ENCODE assay signal across 27 mouse cellular contexts in genomic region chr17:45101064-45101463, GRCm38 (mm10).
DNase-seq lines count a peak whose midpoint lies in the region; ATAC-seq and TF ChIP-seq lines count a peak whose summit lies in the region.
"Had no signal": no experiment of that assay in that cellular context is flagged by ENCODE, and none has a peak within 500 bp of the region (broad histone marks: within the 10 kb centered on the region; RNA-seq: fewer than 3 reads in every experiment).

No protein-coding gene starts in this region.

- no peak for TF ChIP-seq RAD21 in MEL (IDR thresholded peaks at IDR 0.05; ENCODE audit: low read depth, low read length)

- peak; percentile 31 for DNase-seq in heart, adult 11 months
- DNase-seq in heart, adult 18-20 months = no peak
- DNase-seq in MEL (ENCODE audit: low read depth, low spot score) = peak; percentile 67
- peak; percentile 18 for DNase-seq in c-Kit-positive CD71-positive TER-119-positive erythroid progenitor cells, embryonic 14.5 days (ENCODE audit: low spot score)
- DNase-seq in lung, postnatal 36 days = no peak
- DNase-seq in T-cell, adult 2 months (ENCODE audit: low spot score) = no peak
- DNase-seq in embryo, embryonic 10.5 days (ENCODE audit: low spot score) = no peak
- DNase-seq: adrenal gland, adult 8-10 months; adrenal gland, postnatal 25 days; cerebellum, adult 11 months; cerebellum, adult 2 months; cerebellum, adult 9-11 months; cerebellum, postnatal 25 days; forebrain, postnatal 0 days; gastrocnemius, adult 2 months; gastrocnemius, postnatal 14 days; heart, adult 2 months; heart, postnatal 14 days; heart, postnatal 4 days had no signal

- H3K79me2 ChIP-seq in MEL (ENCODE audit: control insufficient read depth, insufficient read depth, low read length, poor library complexity) = no peaks in the 10 kb centered on the region

- no peak overlapping the region for H3K27ac ChIP-seq in MEL (ENCODE audit: control insufficient read depth, low read depth, low read length)
- no peak overlapping the region for H3K27ac ChIP-seq in liver, embryonic 15.5 days (replicated peaks)
- H3K27ac ChIP-seq: gastrocnemius, adult 2 months; heart, adult 2 months; heart, embryonic 10.5 days; heart, embryonic 13.5 days; hindbrain, embryonic 14.5 days; hindbrain, postnatal 0 days had no signal

- H3K27me3 ChIP-seq in MEL (ENCODE audit: control insufficient read depth in 1 of 2, insufficient read depth in 2 of 2, low read length in 2 of 2) = no peaks in the 10 kb centered on the region
- no peaks in the 10 kb centered on the region for H3K27me3 ChIP-seq in liver, embryonic 15.5 days
- H3K27me3 ChIP-seq: heart, embryonic 13.5 days had no signal

- H3K36me3 ChIP-seq in MEL (ENCODE audit: control insufficient read depth in 1 of 2, insufficient read depth in 2 of 2, low read length in 2 of 2) = peaks cover 0 to 10% of the 10 kb centered on the region in 2 experiments; a peak in 2 of 4 replicates
- H3K36me3 ChIP-seq in liver, embryonic 15.5 days (replicated peaks) = no peaks in the 10 kb centered on the region
- H3K36me3 ChIP-seq: heart, embryonic 10.5 days; heart, embryonic 13.5 days had no signal

- TF ChIP-seq EP300 in MEL (IDR thresholded peaks at IDR 0.05; ENCODE audit: low read depth in 1 of 2, low read length in 2 of 2) = peak; percentile 65 to 70

- no peak for TF ChIP-seq CTCF in MEL (IDR thresholded peaks at IDR 0.05 in 2 of 3, conservative IDR thresholded peaks at IDR 0.05 in 1 of 3; ENCODE audit: control insufficient read depth in 1 of 3, insufficient read depth in 1 of 3, low read depth in 2 of 3, low read length in 3 of 3, poor library complexity in 1 of 3, severe bottlenecking in 1 of 3)

- H3K4me1 ChIP-seq in MEL (ENCODE audit: control insufficient read depth in 1 of 2, insufficient read depth in 2 of 2, low read length in 2 of 2) = peaks cover 2% of the 10 kb centered on the region in 2 experiments; a peak in 1 of 4 replicates
- no peaks in the 10 kb centered on the region for H3K4me1 ChIP-seq in liver, embryonic 15.5 days (replicated peaks)
- H3K4me1 ChIP-seq: heart, embryonic 10.5 days; heart, embryonic 13.5 days had no signal

- H3K9ac ChIP-seq in MEL (ENCODE audit: control insufficient read depth, low read depth, low read length, poor library complexity, severe bottlenecking) = no peak overlapping the region
- no peak overlapping the region for H3K9ac ChIP-seq in liver, embryonic 15.5 days
- H3K9ac ChIP-seq: forebrain, postnatal 0 days; heart, embryonic 13.5 days; hindbrain, embryonic 14.5 days had no signal

- WGBS in liver, embryonic 15.5 days (ENCODE audit: insufficient replicate concordance) = 23% methylated on average over 7 of the region's 7 CpGs

- TF ChIP-seq POLR2A in MEL (IDR thresholded peaks at IDR 0.05; ENCODE audit: control insufficient read depth in 1 of 2, insufficient read depth in 1 of 2, low read depth in 1 of 2, low read length in 2 of 2, poor library complexity in 1 of 2) = no peak

- no peaks in the 10 kb centered on the region for H3K9me3 ChIP-seq in MEL (replicated peaks; ENCODE audit: insufficient read depth, low read length)
- no peaks in the 10 kb centered on the region for H3K9me3 ChIP-seq in liver, embryonic 15.5 days (replicated peaks)
- H3K9me3 ChIP-seq: heart, embryonic 10.5 days; heart, embryonic 13.5 days had no signal

- ATAC-seq in liver, embryonic 15.5 days (ENCODE audit: insufficient read depth) = peak; percentile 31; the same call in 1 of the 2 replicates
- ATAC-seq: activated CD4-positive, CD25-positive, alpha-beta regulatory T cell, adult 4 months; forebrain, embryonic 14.5 days; forebrain, postnatal 0 days; hindbrain, postnatal 0 days; inflammation-experienced regulatory T-cells, adult 6 months had no signal

- H3K4me3 ChIP-seq in MEL (ENCODE audit: control insufficient read depth in 1 of 2, insufficient read depth in 1 of 2, low read depth in 2 of 2, low read length in 2 of 2) = no peak overlapping the region
- no peak overlapping the region for H3K4me3 ChIP-seq in liver, embryonic 15.5 days (replicated peaks)
- H3K4me3 ChIP-seq: gastrocnemius, adult 2 months; heart, adult 2 months; heart, embryonic 10.5 days; heart, embryonic 13.5 days had no signal

- H3K4me2 ChIP-seq in liver, embryonic 15.5 days = no peak overlapping the region
- H3K4me2 ChIP-seq: heart, embryonic 13.5 days; hindbrain, embryonic 14.5 days had no signal

TF ChIP-seq in MEL, 35 proteins besides CTCF, POLR2A, EP300 and RAD21:
- TF ChIP-seq CHD1 (IDR thresholded peaks at IDR 0.05; ENCODE audit: low read depth, low read length) (no peak), MXI1 (IDR thresholded peaks at IDR 0.05; ENCODE audit: low read depth, low read length) (peak; percentile 34; the same call in 1 of the 2 replicates), HCFC1 (IDR thresholded peaks at IDR 0.05; ENCODE audit: low read depth, low read length) (no peak), MAFK (IDR thresholded peaks at IDR 0.05; ENCODE audit: borderline replicate concordance, low read depth, low read length) (no peak), MYC (IDR thresholded peaks at IDR 0.05; ENCODE audit: low read depth, low read length) (no peak), POLR2AphosphoS5 (IDR thresholded peaks at IDR 0.05; ENCODE audit: borderline replicate concordance, low read depth, low read length) (no peak), GABPA (IDR thresholded peaks at IDR 0.05; ENCODE audit: low read depth, low read length) (no peak), RCOR1 (IDR thresholded peaks at IDR 0.05; ENCODE audit: low read depth, low read length) (peak; percentile 55; the same call in 1 of the 2 replicates), SMC3 (IDR thresholded peaks at IDR 0.05; ENCODE audit: low read depth, low read length) (no peak), NRF1 (IDR thresholded peaks at IDR 0.05; ENCODE audit: insufficient read depth, low read depth, low read length, poor library complexity, severe bottlenecking) (no peak), SIN3A (IDR thresholded peaks at IDR 0.05; ENCODE audit: low read length) (0 out of 2 replicates have a peak, but pooled peaks have one; percentile 41), TAL1 (IDR thresholded peaks at IDR 0.05; ENCODE audit: low read length) (peak; percentile 40; the same call in 1 of the 2 replicates), UBTF (IDR thresholded peaks at IDR 0.05; ENCODE audit: borderline replicate concordance, insufficient read depth, low read depth, low read length) (no peak), MYB (IDR thresholded peaks at IDR 0.05; ENCODE audit: low read depth, low read length) (no peak), BHLHE40 (IDR thresholded peaks at IDR 0.05; ENCODE audit: borderline replicate concordance, low read depth, low read length) (no peak), MEF2A (IDR thresholded peaks at IDR 0.05; ENCODE audit: extremely low read depth, insufficient replicate concordance, low read depth, low read length, poor library complexity, severe bottlenecking) (no peak), MAX (IDR thresholded peaks at IDR 0.05; ENCODE audit: low read length) (0 out of 2 replicates have a peak, but pooled peaks have one; percentile 21), POLR2AphosphoS2 (IDR thresholded peaks at IDR 0.05; ENCODE audit: low read length) (no peak), USF1 (IDR thresholded peaks at IDR 0.05; ENCODE audit: low read depth, low read length) (no peak), ETS1 (IDR thresholded peaks at IDR 0.05; ENCODE audit: low read depth, low read length) (peak; percentile 40; the same call in 1 of the 2 replicates), ZNF384 (IDR thresholded peaks at IDR 0.05; ENCODE audit: low read depth, low read length) (peak; percentile 84), TCF12 (IDR thresholded peaks at IDR 0.05; ENCODE audit: low read depth, low read length) (peak; percentile 81), E2F4 (IDR thresholded peaks at IDR 0.05; ENCODE audit: borderline replicate concordance, low read depth, low read length) (no peak), ZC3H11A (IDR thresholded peaks at IDR 0.05; ENCODE audit: low read depth, low read length) (0 out of 2 replicates have a peak, but pooled peaks have one; percentile 3), MAZ (IDR thresholded peaks at IDR 0.05; ENCODE audit: low read depth, low read length) (no peak), NELFE (IDR thresholded peaks at IDR 0.05; ENCODE audit: low read depth, low read length) (no peak), GATA1 (IDR thresholded peaks at IDR 0.05; ENCODE audit: low read depth, low read length) (peak; percentile 82), USF2 (IDR thresholded peaks at IDR 0.05; ENCODE audit: borderline replicate concordance in 1 of 2, insufficient read depth in 1 of 2, low read depth in 1 of 2, low read length in 2 of 2) (no peak), KAT2A (conservative IDR thresholded peaks at IDR 0.05; ENCODE audit: low read depth, low read length) (no peak), TBP (IDR thresholded peaks at IDR 0.05; ENCODE audit: low read depth, low read length) (0 out of 2 replicates have a peak, but pooled peaks have one; percentile 32), CHD2 (IDR thresholded peaks at IDR 0.05; ENCODE audit: low read length) (no peak)

Comparison
In these comparisons a context has a peak if more than half of its experiments do, and no peak if none do; other contexts are left out.
1. DNase-seq: peak in heart, adult 11 months (single experiment), MEL (single experiment) and c-Kit-positive CD71-positive TER-119-positive erythroid progenitor cells, embryonic 14.5 days (single experiment); none in heart, adult 18-20 months (0 of 2), lung, postnatal 36 days (single experiment), T-cell, adult 2 months (single experiment) and embryo, embryonic 10.5 days (single experiment).